Mouse (Mus musculus): ENCODE measurements around the gene Sumo1. TPM values are rescaled to one million over a fixed set of nuclear protein-coding genes. Genes with fewer than 3 reads are reported as not detected.

Gene Sumo1
- polyA plus RNA-seq, 1 experiment from 2014 or later = 199 TPM

DNA sequence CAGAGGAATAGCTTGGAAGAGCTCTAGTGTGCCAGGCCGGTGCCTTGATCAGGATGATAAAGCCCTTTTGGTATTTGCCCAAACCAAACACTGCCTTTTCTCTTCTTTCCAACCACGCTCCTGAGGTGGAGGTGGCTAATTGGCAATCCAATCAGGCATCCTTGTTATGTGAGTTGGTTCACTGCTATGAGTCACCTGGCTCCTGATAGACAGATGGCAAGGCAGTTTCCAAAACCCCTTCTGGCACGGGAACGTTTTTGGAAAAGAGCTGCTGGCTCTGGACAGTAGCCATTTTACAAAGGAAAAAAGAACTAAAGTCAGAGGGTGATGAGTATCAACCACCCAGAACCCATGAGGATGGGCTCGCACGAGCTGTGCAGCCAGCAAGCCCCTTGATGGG, 103.7 kb downstream of the Sumo1 start:
- H3K27ac ChIP-seq = no peak overlapping the region
- no peak overlapping the region for H3K4me3 ChIP-seq
- H3K27me3 ChIP-seq (replicated peaks) = no peaks in the 10 kb centered on the region
- 59% methylated on average over 6 of the region's 6 CpGs for WGBS (ENCODE audit: insufficient replicate concordance)
- H3K9me3 ChIP-seq (replicated peaks) = no peaks in the 10 kb centered on the region
- H3K4me1 ChIP-seq = no peaks in the 10 kb centered on the region
- no peak for ATAC-seq
- H3K4me2 ChIP-seq = no peak overlapping the region
- H3K36me3 ChIP-seq = no peaks in the 10 kb centered on the region
- H3K9ac ChIP-seq = no peak overlapping the region

DNA sequence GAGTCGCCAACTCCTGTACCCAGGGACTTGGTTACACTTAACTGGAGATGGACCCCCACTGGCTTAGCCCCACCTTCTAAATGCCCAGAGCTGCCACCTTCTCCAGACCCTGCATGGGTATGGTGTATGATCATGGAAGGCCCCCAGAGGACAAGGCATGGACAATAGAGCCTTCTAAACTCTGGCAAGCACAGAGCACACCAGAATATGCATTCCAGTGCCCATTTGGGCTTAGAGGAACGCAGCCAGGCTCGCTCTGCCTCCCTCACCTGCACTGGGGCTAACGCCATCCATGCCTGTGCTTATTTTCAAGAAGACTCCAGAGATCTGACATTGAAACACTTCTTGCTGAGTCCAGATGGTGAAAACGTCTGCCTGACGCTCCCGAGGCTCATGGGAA, 104.4 kb downstream of the Sumo1 start:
- Histone ChIP-seq H3K4me2 (no peak overlapping the region), H3K4me3 (no peak overlapping the region), H3K9me3 (replicated peaks) (no peaks in the 10 kb centered on the region), H3K27ac (no peak overlapping the region), H3K9ac (no peak overlapping the region), H3K4me1 (no peaks in the 10 kb centered on the region), H3K36me3 (no peaks in the 10 kb centered on the region), H3K27me3 (replicated peaks) (no peaks in the 10 kb centered on the region)
- WGBS (ENCODE audit: insufficient replicate concordance) = 70% methylated on average over 7 of the region's 7 CpGs
- no peak for ATAC-seq

DNA sequence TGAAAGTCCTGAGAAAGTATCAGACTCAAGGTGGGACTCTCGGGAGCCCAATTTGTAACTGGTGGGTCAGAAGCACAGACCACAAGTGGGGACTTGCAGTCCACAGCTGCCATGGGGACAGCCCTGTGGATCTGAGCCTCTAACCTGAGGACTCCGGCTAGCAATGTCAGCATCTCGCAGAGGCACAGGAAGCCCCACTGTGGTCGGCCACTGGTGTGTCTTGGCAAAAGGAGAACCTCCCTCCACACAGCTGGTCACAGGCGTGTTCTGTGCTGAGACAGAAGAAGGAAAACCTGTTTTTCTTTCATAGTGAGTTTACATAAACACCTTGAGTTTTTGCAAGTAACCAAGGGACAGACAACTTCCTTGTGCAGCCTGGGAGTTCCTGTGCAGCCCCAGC, 104.8 kb downstream of the Sumo1 start:
- no peak overlapping the region for H3K4me3 ChIP-seq
- no peak overlapping the region for H3K4me2 ChIP-seq
- no peaks in the 10 kb centered on the region for H3K4me1 ChIP-seq
- H3K27me3 ChIP-seq (replicated peaks) = no peaks in the 10 kb centered on the region
- H3K27ac ChIP-seq = no peak overlapping the region
- no peak for ATAC-seq
- H3K9ac ChIP-seq = no peak overlapping the region
- no peaks in the 10 kb centered on the region for H3K36me3 ChIP-seq
- 37% methylated on average over 5 of the region's 5 CpGs for WGBS (ENCODE audit: insufficient replicate concordance)
- no peaks in the 10 kb centered on the region for H3K9me3 ChIP-seq (replicated peaks)

DNA sequence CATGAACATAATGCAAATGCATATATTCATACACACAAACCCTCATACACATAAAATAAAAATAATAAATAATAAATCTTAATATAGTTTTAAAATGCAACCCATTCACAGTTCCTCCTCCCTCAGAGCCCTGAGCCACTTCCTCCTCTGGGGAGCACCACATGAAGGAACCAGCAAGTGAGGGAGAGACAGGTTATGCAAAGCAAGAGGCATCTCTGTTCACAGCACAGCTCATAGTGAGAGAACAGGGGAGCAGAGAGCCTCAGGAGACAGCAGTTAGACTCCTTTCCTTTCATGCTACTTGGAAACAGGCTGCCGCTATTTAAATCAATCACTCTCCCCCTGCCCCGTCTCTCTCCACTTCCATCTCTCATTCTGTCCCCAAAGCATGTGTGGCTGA, 107.1 kb downstream of the Sumo1 start:
- H3K9ac ChIP-seq = no peak overlapping the region

DNA sequence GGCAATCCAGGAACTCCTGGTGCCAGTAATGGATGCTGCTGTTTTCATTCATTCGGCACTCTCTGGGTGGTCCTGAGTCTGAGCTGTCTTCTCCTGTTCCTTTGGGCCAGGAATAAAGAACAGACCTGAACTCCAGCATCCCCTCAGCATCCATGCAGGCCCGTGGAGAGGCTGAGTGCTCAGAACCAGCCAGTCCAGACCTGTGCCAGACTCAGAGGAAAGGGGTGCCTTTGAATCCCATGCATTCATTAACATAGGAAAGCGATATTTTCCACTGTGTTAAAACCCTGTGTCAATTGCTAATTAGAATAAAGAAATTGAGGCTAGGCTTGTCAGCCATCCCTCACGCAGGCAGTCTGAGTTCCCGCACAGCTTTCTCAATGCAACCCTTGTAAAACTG, 116.9 kb downstream of the Sumo1 start:
- no peak overlapping the region for H3K4me2 ChIP-seq
- no peak overlapping the region for H3K27ac ChIP-seq
- ATAC-seq = no peak
- H3K27me3 ChIP-seq (replicated peaks) = peaks cover 3% of the 10 kb centered on the region
- H3K36me3 ChIP-seq = no peaks in the 10 kb centered on the region
- 68% methylated on average over 5 of the region's 5 CpGs for WGBS (ENCODE audit: insufficient replicate concordance)
- no peak overlapping the region for H3K9ac ChIP-seq
- H3K4me3 ChIP-seq = no peak overlapping the region
- peaks cover 12% of the 10 kb centered on the region for H3K4me1 ChIP-seq
- H3K9me3 ChIP-seq (replicated peaks) = no peaks in the 10 kb centered on the region

More for the DNA sequence above, 107.1 kb downstream of the Sumo1 start:
- no peaks in the 10 kb centered on the region for H3K4me1 ChIP-seq
- H3K4me3 ChIP-seq = no peak overlapping the region
- H3K4me2 ChIP-seq = no peak overlapping the region
- WGBS (ENCODE audit: insufficient replicate concordance) = 66% methylated on average over 2 of the region's 2 CpGs
- no peak for ATAC-seq
- no peak overlapping the region for H3K27ac ChIP-seq
- no peaks in the 10 kb centered on the region for H3K36me3 ChIP-seq
- H3K9me3 ChIP-seq (replicated peaks) = no peaks in the 10 kb centered on the region
- H3K27me3 ChIP-seq (replicated peaks) = no peaks in the 10 kb centered on the region

DNA sequence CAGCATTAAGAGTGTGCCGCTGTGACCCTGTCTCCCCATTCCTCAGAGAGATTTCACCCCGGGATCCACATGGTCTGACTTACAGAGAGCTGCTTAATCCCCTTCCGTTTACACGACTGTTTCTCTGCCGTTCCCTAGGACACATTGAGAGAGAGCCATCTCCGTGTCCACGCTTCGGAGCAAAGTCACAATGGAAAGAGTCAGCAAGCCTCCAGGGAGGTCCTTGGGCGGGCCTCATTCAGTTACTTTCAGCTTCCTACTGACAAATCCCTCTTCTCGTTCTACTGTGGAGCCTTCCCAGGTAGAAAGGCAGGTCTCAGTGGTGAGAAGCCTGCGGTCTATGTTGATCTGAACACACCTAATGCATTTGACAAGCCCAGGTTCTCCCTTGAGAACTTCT, 119.6 kb downstream of the Sumo1 start:
- Histone ChIP-seq H3K27ac (no peak overlapping the region), H3K4me1 (peaks cover 12% of the 10 kb centered on the region), H3K27me3 (replicated peaks) (peaks cover 4% of the 10 kb centered on the region), H3K9ac (no peak overlapping the region), H3K36me3 (no peaks in the 10 kb centered on the region), H3K4me3 (no peak overlapping the region), H3K4me2 (no peak overlapping the region), H3K9me3 (replicated peaks) (no peaks in the 10 kb centered on the region)
- no peak for ATAC-seq
- 73% methylated on average over 11 of the region's 11 CpGs for WGBS (ENCODE audit: insufficient replicate concordance)

DNA sequence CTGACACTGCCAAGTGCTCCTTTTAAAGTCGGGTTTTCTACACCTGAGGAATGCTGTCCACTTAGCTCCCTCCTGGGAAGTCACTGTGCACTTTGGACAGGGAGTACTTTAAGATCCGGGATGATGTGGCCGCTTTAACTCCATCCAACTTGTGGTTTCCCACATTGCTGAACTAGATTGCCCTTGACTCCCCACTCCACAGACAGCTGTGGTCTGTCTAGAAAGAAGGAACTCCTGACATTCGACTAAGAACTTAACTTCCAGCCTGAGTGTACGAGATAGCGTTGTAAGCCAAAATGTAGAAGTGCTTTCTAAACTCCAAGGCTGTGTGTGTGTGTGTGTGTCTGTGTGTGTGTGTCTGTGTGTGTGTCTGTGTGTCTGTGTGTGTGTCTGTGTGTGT, 120.4 kb downstream of the Sumo1 start:
- Histone ChIP-seq H3K27ac (no peak overlapping the region), H3K36me3 (no peaks in the 10 kb centered on the region), H3K4me2 (no peak overlapping the region), H3K4me1 (peaks cover 6% of the 10 kb centered on the region; the same call in 1 of the 2 replicates), H3K4me3 (no peak overlapping the region), H3K9ac (no peak overlapping the region), H3K9me3 (replicated peaks) (no peaks in the 10 kb centered on the region), H3K27me3 (replicated peaks) (peaks cover 4% of the 10 kb centered on the region)
- no peak for ATAC-seq
- 14% methylated on average over 6 of the region's 6 CpGs for WGBS (ENCODE audit: insufficient replicate concordance)

DNA sequence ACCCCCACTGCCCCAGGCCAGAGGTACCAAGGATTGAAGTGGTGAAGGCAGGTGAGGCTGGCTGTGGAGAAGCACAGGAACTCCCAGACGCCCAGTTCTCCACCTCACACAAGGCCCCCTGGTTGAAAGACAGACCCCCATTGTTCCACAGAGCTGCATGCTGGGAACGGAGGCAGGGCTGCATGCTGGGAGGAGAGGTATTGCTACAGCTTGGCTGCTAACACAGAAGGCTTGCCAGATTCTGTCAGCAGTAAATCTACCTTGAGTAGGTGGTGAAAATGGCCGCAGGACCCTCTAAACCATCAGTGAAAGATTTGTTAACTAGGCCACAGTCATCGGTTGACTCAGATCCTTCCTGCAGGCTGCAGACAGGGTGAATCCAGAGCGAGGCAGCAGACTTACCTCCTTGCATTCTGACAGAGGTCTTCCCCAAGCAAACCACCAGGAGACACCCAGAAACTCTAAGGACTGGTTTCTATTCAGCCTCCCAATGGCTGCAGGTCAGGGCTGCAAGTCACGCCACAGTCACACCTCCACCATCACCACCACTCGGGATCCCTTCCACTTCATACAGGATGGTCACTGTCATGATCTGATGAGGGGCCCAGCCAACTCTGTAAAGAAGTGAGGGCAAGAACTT, 121.5 kb downstream of the Sumo1 start:
- Histone ChIP-seq H3K9ac (no peak overlapping the region), H3K27me3 (replicated peaks) (peaks cover 4% of the 10 kb centered on the region), H3K4me1 (no peaks in the 10 kb centered on the region), H3K27ac (no peak overlapping the region), H3K4me3 (no peak overlapping the region), H3K4me2 (no peak overlapping the region), H3K9me3 (replicated peaks) (no peaks in the 10 kb centered on the region), H3K36me3 (no peaks in the 10 kb centered on the region)
- ATAC-seq = no peak
- WGBS (ENCODE audit: insufficient replicate concordance) = 63% methylated on average over 7 of the region's 7 CpGs

DNA sequence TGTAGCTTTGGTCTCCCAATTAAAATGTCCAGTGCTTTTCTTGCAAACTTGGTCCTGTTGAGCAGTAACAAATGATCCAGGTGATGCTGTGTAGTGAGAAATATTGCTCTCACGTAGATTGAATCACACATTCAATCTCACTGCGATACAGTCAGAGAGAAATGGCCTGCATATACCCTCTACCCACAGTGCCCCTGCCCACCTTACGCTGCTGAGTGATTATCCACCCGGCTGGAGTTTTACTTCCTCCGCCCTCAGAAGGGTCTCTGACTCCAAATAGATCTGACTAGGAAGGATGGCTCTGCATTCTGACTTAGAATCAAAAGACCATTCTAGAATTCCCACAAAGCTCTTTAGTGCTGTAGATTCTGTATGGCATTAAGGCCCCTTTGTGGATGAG, 122.1 kb downstream of the Sumo1 start:
- H3K9ac ChIP-seq = no peak overlapping the region
- peaks cover 4% of the 10 kb centered on the region for H3K27me3 ChIP-seq (replicated peaks)
- H3K9me3 ChIP-seq (replicated peaks) = no peaks in the 10 kb centered on the region
- WGBS (ENCODE audit: insufficient replicate concordance) = 78% methylated on average over 5 of the region's 5 CpGs
- no peaks in the 10 kb centered on the region for H3K4me1 ChIP-seq
- H3K27ac ChIP-seq = no peak overlapping the region
- H3K4me3 ChIP-seq = no peak overlapping the region
- ATAC-seq = no peak
- no peak overlapping the region for H3K4me2 ChIP-seq
- H3K36me3 ChIP-seq = no peaks in the 10 kb centered on the region

DNA sequence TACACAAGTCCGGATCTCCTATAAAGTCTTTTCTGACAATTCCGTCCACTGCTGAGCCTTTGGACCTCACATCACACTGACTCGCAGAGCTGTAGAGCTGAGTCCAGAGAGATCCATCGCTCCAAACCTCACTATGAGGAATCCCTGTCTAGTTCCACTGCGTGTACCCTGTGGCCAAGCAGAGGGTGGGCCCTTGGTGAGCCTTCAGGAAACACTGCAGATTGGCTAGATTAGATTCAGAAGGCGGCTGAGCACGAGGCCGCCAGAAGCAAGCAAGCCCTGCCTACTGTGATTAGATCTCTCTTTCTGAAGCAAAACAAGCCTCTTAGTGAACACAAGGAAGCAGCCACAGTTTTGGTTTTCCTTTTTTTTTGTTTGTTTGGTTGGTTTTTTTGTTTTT, 126.7 kb downstream of the Sumo1 start:
- Histone ChIP-seq H3K4me1 (no peaks in the 10 kb centered on the region), H3K27me3 (replicated peaks) (peaks cover 2% of the 10 kb centered on the region; the same call in 1 of the 2 replicates), H3K9me3 (replicated peaks) (no peaks in the 10 kb centered on the region), H3K9ac (no peak overlapping the region), H3K36me3 (no peaks in the 10 kb centered on the region), H3K27ac (no peak overlapping the region), H3K4me3 (no peak overlapping the region), H3K4me2 (no peak overlapping the region)
- 38% methylated on average over 8 of the region's 8 CpGs for WGBS (ENCODE audit: insufficient replicate concordance)
- ATAC-seq = no peak

DNA sequence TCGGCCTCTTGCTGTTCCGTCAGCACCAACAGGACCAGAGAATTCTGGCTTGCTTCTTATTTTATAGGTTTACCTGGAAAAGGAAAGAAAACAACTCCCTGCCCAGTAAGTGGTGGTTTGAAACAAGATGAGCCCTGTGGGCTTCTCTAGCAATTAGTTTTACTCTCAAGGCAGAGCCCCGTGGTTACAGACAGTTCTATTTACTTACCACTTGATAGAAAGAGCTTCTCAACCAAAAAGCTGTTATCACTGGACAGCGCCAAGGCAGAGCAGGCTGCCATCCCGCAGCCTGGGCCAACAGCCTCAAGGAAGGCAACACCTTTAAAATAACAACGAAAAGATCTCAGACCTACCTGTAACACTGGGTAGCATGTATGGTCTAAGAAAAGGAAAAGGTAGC, 128.4 kb downstream of the Sumo1 start:
- no peak overlapping the region for H3K4me3 ChIP-seq
- no peaks in the 10 kb centered on the region for H3K36me3 ChIP-seq
- H3K4me1 ChIP-seq = no peaks in the 10 kb centered on the region
- WGBS (ENCODE audit: insufficient replicate concordance) = 50% methylated on average over 6 of the region's 6 CpGs
- H3K9ac ChIP-seq = no peak overlapping the region
- H3K27ac ChIP-seq = no peak overlapping the region
- H3K4me2 ChIP-seq = no peak overlapping the region
- no peak for ATAC-seq
- H3K9me3 ChIP-seq (replicated peaks) = no peaks in the 10 kb centered on the region
- no peaks in the 10 kb centered on the region; the same call in 1 of the 2 replicates for H3K27me3 ChIP-seq (replicated peaks)

DNA sequence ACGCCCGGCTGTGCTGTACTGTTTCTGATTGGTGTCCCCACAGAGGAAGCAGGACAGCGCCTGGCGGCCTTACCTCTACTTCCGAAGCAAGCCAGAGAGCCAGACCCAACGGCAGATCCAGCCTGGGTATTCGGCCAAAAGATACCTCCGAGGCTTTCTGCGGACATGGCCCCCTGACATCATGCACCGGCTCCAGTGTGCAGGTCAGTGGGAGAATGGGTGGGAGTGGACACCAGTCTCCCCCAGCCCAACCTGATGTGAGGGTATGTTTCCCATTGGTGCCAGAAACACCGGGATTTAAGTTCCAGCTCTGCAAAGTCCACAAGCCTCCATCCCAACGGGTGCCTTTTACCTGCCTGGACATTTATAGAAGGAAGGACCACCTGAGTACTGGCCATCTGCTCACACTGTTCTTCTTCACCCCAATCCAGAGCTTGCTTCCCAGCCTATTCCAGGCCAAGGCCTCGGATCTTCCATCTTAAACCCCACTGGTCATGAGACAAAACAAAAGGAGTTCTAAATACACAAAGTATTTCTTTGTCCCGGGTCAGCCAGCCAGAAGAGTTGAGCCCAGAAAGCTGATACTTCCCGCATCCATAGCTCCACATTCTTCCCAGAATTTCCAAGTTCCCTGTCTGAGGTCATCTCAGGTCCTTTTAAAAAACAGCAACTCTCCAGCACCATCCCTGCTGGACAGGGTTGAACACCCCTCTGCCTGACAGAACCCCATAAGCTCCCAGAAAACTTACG, 129.2 kb downstream of the Sumo1 start:
- no peaks in the 10 kb centered on the region for H3K36me3 ChIP-seq
- WGBS (ENCODE audit: insufficient replicate concordance) = 75% methylated on average over 16 of the region's 16 CpGs

More for the DNA sequence above, 129.2 kb downstream of the Sumo1 start:
- Histone ChIP-seq H3K9ac (no peak overlapping the region), H3K4me1 (no peaks in the 10 kb centered on the region), H3K4me3 (no peak overlapping the region), H3K27ac (no peak overlapping the region), H3K27me3 (replicated peaks) (peaks cover 5% of the 10 kb centered on the region; the same call in 1 of the 2 replicates), H3K4me2 (no peak overlapping the region), H3K9me3 (replicated peaks) (no peaks in the 10 kb centered on the region)
- ATAC-seq = no peak

Measured in liver, embryonic 12.5 days (tissue).